Mouse (Mus musculus): ENCODE data around the gene Taf1c.

Taf1c gene

GRCm38 (mm10) chr8:119604996-119605395, at the start of gene Taf1c:
TSS of gene Taf1c (minus strand) at chr8:119605222.
- DNase-seq = peak; percentile 91

DNA sequence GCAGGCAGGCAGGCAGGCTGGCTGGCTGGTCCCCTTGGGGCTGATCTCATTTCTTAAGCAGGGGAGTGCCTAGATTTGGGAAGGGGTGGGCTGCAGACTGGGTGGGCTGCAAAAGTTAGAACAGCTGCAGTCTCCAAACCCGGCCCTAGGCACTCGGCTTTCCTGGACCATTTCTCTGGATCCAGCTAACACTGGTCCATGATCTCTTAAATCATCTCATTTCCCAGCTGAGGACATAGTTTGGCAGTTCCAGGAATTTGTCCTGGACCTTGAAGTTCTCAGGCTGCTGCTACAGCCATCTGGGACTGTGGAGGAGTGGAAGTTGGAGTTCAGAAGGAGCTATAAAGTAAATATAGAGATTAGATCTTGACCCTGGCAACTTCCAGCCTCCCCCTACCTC, 46.3 kb upstream of the Taf1c start:
- no peak for DNase-seq

DNA sequence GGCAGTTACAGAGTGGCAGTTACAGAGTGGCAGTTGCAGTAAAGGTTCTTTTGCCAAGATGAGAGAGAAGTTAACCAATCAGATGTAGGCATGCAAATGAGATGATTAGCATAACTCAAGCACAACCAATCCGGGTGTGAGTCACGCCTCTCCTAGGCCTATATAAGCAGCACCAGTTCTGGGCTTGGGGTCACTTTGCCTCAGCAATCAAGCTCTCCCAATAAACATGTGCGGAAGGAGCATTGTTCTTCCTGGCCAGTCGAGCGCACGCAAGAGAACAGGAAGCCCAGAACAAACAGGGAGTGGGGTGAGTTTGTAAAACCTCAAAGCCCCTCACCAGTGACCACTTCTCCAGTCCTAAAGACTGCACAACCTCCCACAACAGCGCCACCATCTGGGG, 41.8 kb upstream of the Taf1c start:
- no peak for DNase-seq

GRCm38 (mm10) chr8:119646197-119646596, 41.2 kb upstream of the Taf1c start:
- no peak for DNase-seq

GRCm38 (mm10) chr8:119644981-119645597, 40.1 kb upstream of the Taf1c start:
- no peak for DNase-seq

DNA sequence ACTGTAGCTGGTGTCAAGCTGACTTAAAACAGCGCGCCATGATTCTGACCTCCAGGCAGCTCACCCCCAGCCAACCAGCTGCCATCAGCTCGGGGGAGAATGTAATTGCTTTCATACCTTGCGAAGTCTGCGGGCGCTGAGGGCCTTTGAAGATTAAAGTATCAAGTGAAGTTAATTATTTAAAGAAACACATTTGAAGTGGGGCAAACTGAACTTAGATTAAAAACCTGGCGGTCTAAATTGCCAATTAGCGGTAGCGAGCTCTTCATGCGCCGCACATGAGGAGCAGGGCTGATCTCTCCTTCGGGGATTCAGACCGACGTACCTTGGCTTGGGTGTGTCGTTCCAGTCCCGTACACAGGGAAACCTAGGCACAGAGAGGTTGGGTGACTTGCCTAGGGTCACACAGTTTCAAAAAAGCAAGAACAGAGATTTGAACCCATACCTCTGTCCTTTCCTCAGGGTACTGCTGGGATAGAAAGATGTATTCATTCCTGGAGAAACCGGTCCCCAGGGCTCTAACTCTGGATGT, 39.5 kb upstream of the Taf1c start:
- no peak for DNase-seq

GRCm38 (mm10) chr8:119642960-119643359, 37.9 kb upstream of the Taf1c start:
- peak; percentile 46 for DNase-seq

DNA sequence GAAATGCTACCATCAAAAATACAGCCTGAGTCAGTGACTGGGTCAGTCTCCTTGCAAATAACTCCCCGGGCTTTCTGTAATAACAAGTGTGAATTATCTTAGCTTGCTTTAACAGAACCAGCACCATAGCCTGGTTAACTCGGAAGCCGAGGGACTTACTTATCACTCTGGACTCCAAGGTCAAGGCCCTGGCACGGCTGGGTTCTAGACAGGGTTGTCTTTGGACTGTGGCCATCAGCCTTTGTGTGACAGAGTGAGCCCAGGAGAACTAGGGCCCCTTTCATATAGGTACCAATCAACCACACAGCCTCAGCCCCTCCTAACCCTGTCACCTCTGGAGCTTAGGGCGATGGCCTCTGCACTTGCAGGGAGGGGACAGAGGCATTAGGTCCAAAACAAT, 36.0 kb upstream of the Taf1c start:
- no peak for DNase-seq

DNA sequence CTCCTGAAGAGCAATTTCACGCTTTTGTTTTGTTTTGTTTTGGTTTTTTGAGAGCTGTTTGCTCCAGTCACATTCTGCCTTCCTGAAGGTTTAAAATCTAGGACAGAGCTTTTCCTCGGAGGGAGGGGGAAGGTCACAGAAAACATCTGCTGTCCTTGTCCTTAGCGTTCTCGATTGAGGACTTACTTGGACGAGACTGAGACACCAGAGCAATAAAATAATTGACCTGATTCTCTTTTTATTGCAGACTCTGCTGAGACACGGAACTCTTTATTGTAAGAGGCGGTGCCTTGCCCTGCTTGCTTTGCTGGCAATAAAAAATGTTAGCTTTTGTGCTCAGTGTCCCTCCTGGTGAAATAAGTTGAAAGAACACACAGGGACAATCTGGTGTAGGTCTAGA, 34.8 kb upstream of the Taf1c start:
- no peak for DNase-seq

- DNase-seq = peak; percentile 24
Measured at GRCm38 (mm10) chr8:119638261-119638660, 33.2 kb upstream of the Taf1c start.

- DNase-seq = no peak
Measured at GRCm38 (mm10) chr8:119637381-119637780, 32.4 kb upstream of the Taf1c start.

DNA sequence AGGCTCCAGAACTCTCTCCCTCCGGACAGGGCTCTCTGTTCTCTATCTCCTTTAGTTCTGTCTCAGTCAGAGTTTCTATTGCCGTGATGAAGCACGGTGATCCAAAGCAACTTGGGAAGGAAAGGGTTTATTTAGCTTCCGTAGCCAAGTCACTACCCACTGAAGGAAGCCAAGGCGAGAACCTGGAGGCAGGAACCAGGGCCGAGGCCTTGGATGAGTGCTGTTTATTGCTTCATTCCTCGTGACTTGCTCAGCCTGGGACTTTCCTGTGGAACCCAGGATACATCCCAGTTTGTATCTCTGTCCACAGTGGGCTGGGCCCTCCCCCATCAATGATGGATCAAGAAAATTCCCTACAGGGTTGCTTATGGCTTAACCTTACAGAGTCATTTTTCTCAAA, 31.7 kb upstream of the Taf1c start:
- no peak for DNase-seq

DNA sequence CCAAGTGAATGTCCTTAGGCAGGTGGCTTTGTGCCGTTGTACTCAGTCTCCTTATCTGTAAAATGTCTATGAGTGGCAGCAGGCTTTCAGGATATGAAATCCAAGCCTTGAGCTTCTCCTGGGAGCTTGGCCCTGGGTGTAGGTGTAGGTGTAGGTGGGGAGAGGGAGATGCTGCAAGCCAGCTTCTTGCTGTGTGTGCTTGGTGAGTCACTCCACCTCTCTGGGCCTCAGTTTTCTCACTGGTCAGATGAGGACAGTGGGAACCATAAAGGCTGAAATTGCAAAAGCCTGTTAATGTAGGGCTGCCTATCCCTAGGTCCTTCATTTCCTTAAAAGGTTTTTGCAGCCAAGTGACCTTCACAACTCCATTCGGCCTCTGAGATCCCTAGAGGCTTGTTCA, 30.9 kb upstream of the Taf1c start:
- no peak for DNase-seq

- DNase-seq = peak; percentile 25
Measured at GRCm38 (mm10) chr8:119635378-119635777, 30.4 kb upstream of the Taf1c start, which contains the start of gene Kcng4. TSS of gene Kcng4 (minus strand) at chr8:119635680.

DNA sequence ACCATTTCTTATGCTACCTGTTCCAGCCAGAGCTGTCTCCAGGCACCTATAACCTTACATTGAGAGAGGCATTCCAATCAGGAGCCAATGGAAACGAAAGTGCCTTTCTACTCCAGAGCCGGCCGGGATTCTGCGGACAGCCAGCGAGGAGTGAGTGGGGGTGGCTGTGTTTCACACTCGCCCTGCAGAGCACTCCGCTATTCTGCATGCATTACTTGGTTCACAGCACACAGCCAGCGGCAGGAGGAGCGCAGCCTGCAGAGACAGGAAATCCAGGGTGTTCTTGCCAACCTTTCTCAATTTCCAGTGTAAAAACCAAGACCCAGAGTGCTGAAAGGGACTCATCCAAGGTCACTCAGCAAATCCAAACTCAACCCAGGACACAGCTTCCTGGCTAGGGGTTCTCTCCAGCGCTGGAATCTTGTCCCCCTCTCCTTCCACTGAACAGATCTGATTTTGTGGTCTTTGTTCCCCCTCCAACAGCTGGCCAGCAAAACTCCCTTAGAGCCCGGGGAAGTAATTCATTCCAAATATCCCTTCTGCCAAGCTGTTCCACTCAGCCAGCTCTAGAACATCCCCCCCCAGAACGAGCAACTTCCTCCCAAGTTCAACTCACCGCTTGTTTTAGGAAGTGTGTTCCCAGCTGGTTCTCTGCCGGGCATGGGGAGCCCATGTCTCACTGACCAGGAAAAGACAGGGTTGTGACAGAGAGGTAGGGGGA, 29.8 kb upstream of the Taf1c start:
- DNase-seq = no peak

DNA sequence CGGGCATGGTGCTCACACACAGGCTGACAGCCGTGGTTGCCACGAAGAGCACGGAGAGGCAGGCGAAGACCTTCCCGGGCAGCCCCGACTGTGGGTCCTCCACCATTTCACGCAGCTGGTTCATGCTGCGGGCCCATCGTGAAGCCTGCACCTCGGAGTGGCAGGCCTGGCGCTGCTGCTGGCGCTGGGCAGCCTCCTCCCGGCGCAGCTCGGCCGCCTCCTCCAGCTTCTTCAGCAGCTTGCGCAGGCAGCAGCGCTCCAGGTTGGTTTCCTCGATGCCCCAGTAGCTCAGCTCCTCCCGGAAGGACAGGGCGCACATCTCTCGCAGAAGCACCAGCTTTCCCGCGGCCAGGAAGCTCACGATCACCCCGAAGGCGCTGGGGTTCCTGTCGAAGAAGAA, 27.9 kb upstream of the Taf1c start:
- no peak for DNase-seq

DNA sequence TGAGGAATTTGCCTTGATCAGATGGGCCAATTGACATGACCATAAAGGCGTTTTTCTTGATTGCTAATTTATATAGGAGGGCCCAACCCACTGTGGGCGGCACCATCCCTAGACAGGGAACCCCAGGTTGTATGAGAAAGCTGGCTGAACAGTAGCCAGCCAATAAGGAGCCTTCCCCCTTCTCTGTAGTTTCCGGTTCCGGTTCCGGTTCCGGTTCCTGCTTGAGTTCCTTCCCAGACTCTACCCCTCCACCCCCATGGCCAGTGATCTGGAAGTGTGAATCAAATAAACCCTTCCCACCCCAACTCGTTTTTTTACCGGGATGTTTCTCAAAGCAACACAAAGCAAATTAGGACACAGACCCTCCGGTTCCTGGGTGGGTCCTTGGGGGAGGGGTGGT, 27.2 kb upstream of the Taf1c start:
- DNase-seq = no peak

DNA sequence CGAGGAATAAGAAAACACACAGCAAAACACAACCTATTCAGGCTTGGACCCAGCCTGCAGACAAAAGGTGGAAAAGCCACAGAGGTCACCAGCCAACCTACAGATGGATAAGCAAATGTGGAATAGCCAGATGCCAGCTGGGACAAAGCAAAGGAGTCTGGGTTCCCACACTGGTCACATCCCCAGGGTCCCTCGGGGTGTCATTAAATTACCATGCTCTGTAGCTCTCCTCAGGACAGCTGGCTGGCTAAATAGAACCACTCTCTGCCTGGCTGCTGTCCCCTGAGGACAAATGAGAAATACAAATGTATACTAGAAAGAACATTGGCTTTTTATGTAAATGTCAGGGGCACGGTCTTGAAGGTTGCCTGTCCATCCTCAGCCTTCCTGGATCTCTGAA, 25.8 kb upstream of the Taf1c start:
- DNase-seq = no peak

DNA sequence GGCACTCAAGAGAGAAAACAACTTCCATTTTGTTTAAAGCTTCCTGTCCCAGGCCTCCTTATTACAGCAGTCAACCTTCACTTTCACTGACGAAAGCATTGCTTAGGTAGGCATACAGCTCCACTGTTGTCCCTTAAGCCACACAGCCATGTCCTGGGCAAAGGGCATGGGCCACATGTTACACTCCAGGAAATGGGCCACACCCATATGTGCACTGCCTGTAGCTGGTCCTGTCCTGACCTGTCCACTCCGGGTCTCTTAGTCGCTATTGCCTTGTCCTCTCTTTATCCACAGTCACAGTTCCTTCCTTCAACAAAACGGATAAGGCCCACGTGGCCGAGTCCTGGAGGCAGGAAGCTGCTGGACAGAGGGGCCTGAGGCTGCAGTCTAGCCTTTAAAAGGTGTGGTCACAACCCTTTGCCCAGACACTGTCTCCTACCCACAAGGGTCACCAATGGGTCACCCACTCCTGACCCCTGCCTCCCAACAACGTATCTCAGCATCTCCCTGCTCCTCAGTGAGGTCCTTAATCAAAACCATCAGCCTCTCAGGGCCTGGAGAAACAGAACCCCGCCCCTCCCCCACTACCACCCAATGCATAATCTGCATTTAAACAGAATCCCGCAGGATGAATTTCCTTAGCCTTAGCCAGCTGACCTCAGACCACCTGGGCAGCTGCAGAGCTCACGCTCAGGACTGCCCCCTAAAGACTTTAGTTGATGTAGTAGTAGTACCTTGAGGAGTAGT, 22.8 kb upstream of the Taf1c start:
- no peak for DNase-seq

DNA sequence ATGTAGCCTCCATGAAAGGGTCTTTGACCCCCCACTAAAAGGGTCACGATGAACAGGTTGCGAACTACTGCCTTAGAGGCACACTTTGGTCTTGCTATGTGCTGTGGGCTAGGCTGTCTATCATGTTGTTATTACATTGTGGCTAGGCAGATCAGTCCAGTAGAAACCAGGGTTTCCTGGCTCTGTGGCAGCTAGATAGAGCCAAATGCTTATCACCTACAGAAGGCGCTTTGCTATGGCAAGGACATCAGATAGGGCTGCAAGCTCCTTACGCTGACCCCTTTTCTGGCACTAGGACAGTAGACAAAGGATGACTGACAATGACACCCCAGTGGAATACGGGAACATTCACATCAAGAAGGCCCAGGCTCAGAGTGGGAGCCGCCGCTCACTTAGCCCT, 22.2 kb upstream of the Taf1c start:
- no peak for DNase-seq

DNA sequence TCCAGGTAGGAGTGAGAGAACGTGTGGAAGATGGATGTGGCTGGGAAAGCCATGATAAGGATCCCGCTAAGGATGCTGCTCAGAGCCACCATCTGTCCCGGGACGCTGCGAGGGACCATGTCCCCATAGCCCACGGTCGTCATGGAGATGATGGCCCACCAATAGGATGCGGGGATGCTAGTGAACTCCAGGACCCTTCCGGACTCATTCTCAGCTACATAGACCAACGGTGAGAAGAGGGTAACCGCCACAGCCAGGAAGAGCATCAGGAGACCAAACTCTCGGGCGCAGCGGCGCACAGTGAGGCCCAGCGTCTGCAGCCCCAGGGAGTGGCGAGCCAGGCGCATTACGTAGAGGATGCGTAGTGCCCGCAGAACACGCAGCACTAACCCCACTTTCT, 20.8 kb upstream of the Taf1c start:
- no peak for DNase-seq

DNA sequence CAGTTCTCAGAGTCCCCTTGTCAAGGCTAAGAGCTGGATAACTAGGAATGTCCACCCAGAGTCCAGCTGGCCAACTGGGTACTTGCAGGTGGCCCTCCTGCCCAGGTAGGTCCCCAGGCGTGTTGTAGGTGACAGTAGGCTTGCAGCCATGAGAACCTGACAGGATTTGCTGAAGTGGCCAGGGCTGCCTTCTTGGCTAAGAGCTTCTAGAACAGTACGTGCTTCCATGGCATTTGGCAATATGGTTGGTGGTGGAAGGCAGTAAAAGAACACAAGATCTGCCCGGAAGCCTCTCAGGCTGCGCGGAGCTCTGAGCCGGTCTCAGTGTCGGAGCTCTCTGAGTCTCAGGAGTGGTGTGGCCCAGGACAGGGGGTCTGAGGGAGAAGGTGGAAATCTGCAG, 19.9 kb upstream of the Taf1c start:
- DNase-seq = no peak

DNA sequence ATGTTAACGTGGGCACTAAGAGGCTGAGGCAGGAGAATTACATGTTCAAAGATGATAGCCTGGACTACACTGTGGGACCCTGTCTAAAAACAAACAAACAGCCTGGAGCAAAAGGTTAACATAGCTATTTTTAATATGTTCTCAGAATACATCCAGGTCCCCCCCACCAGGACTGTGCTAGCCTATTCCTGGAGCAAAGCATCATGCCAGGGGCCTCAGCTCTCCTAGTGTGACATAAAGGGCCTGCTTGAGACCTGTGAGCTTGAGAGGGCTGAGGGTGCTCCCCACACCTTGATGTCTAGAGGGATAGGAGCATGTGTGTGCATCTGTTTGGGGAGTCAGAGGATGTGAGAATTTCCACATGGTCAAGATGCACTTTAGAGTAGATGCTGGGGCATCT, 18.7 kb upstream of the Taf1c start:
- no peak for DNase-seq

DNA sequence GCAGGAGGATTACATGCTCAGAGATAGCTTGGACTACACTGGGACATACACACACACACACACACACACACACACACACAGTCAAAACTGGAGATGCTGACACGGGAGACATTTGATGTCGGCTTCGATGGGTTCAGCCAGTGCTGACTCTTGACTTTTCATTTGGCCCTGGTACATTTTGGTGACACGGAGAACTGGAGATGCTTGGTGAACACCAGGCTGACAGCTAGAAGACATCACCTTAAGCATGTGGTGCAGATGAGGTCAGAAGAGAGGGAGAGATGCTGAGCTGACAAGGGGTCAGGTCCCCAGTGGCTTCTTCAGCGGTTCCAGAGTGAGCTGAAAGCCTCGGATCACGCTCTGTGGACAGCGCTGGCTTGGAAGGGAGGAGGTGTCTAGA, 18.0 kb upstream of the Taf1c start:
- DNase-seq = no peak

Measured in cerebellum, adult 11-12 months (tissue).